Mouse (Mus musculus) heart, postnatal 0 days (tissue): ENCODE data around the gene Fbxo5. TPM values are rescaled to one million over a fixed set of nuclear protein-coding genes. Genes with fewer than 3 reads are reported as not detected.

ENCODE experiments used
- ATAC-seq: fragments of 200-750 bp; cut with Nextera tagmentation; 2 replicates; pipeline ENCODE4 v1.8.0; 2017; ENCODE audit warnings: low read depth, moderate number of reproducible peaks, moderate library complexity; ENCODE audit not compliant: insufficient read depth
- DNase-seq: peaks from one replicate; pipeline ENCODE4 v3.0.0-alpha.2; 2016; ENCODE audit warnings: low spot score
- H3K27ac ChIP-seq: fragments of 300-500 bp; sonication (generic); 2 replicates; pipeline ENCODE4 v1.5.1; 2014; ENCODE audit warnings: low read depth, mild to moderate bottlenecking
- H3K27me3 ChIP-seq: fragments of 300-500 bp; sonication (generic); 2 replicates; pipeline ENCODE4 v1.6.1; 2014; ENCODE audit warnings: low read length, mixed read lengths; ENCODE audit not compliant: control insufficient read depth, insufficient read depth
- H3K36me3 ChIP-seq: fragments of 300-500 bp; sonication (generic); replicated peaks from 2 replicates; pipeline ENCODE4 v1.6.1; 2014; ENCODE audit warnings: low read length, mixed read lengths; ENCODE audit not compliant: control insufficient read depth, insufficient read depth
- H3K4me1 ChIP-seq: fragments of 300-500 bp; sonication (generic); 2 replicates; pipeline ENCODE4 v1.6.1; 2014; ENCODE audit warnings: antibody characterized with exemption; ENCODE audit not compliant: control insufficient read depth, insufficient read depth
- H3K4me2 ChIP-seq: fragments of 300-500 bp; sonication (generic); 2 replicates; pipeline ENCODE4 v1.6.1; 2014; ENCODE audit warnings: low read depth, mild to moderate bottlenecking, low read length, moderate library complexity
- H3K4me3 ChIP-seq: fragments of 300-500 bp; sonication (generic); 2 replicates; pipeline ENCODE4 v1.5.1; 2014; ENCODE audit warnings: low read depth, low read length
- H3K9ac ChIP-seq: fragments of 300-500 bp; sonication (generic); replicated peaks from 2 replicates; pipeline ENCODE4 v1.6.1; 2014; ENCODE audit warnings: low read depth, low read length, mixed read lengths
- H3K9me3 ChIP-seq: fragments of 300-500 bp; sonication (generic); replicated peaks from 2 replicates; pipeline ENCODE4 v1.6.1; 2016; ENCODE audit warnings: low read length; ENCODE audit not compliant: control insufficient read depth
- CTCF ChIP-seq: IDR thresholded peaks from 2 replicates; pipeline ENCODE4 v1.5.1; 2016; ENCODE audit warnings: antibody characterized with exemption, control low read depth, low read depth
- EP300 ChIP-seq: IDR thresholded peaks from 2 replicates; pipeline ENCODE4 v1.6.1; 2016; ENCODE audit warnings: antibody characterized with exemption, low read depth
- WGBS: fragments of 180-500 bp; shearing (Covaris S2); extraction: QIAGEN DNeasy Blood & Tissue Kit; methylation state at CpG from one replicate; pipeline ENCODE4 v1.1.7; 2014; 5-methylcytosine and 5-hydroxymethylcytosine counted together
- polyA plus RNA-seq: library from polyadenylated mRNA; unstranded; fragments of >200 nt; fragmentation: Nextera tagmentation; extraction: Ambion mirVana; gene quantifications from 2 replicates; pipeline ENCODE4 v1.2.1, GENCODE M21; 2015
- total RNA-seq: library from RNA; depleted of rRNA; stranded (reverse); fragments of >200 nt; gene quantifications from 2 replicates; pipeline ENCODE4 v1.2.3, GENCODE M21; 2014; ENCODE audit warnings: low replicate concordance

Gene Fbxo5
- total and polyA plus RNA-seq, 2 experiments from 2014 or later, result 11.0 to 12.7 TPM

GRCm38 (mm10) chr10:5813724-5814123 is 8.3 kb upstream of the Fbxo5 start:
- no peak for ATAC-seq
- H3K4me2 ChIP-seq, result no peak overlapping the region
- no peak for DNase-seq
- H3K4me1 ChIP-seq, result no peaks in the 10 kb centered on the region
- no peak overlapping the region for H3K27ac ChIP-seq
- no peak overlapping the region for H3K9ac ChIP-seq
- H3K9me3 ChIP-seq, result no peaks in the 10 kb centered on the region
- no peak overlapping the region for H3K4me3 ChIP-seq
- 88% methylated on average over 11 of the region's 11 CpGs for WGBS
- H3K27me3 ChIP-seq, result no peaks in the 10 kb centered on the region
- H3K36me3 ChIP-seq, result peaks cover 69% of the 10 kb centered on the region
- TF ChIP-seq CTCF, result no peak
- no peak for TF ChIP-seq EP300

DNA sequence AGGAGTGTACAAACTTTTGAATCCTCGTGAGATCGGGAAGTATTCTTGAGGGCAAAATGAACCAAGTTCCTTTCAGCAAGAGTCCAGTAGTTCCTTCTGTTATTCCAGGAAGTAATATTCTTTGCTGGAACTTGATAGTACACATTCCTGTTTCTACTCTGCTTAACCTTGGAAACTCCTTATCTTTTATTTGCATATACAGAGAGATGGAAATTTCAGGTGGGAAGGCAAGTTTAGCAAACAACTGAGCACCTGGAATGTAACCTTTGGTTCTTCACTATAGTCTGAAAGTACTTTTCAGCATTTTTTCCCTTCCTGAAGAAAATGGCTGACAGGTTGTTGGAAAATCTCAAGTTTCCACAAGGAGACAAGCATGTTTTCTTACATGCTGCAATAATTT is 2.3 kb upstream of the Fbxo5 start:
- no peak overlapping the region for H3K9ac ChIP-seq
- DNase-seq, result no peak
- no peak overlapping the region for H3K4me2 ChIP-seq
- TF ChIP-seq CTCF (no peak), EP300 (no peak)
- 43% methylated on average over 2 of the region's 2 CpGs for WGBS
- H3K36me3 ChIP-seq, result peaks cover 15% of the 10 kb centered on the region
- H3K27ac ChIP-seq, result no peak overlapping the region
- H3K4me3 ChIP-seq, result no peak overlapping the region
- H3K27me3 ChIP-seq, result no peaks in the 10 kb centered on the region
- ATAC-seq, result no peak
- peaks cover 18% of the 10 kb centered on the region for H3K4me1 ChIP-seq
- H3K9me3 ChIP-seq, result no peaks in the 10 kb centered on the region

- Histone ChIP-seq H3K9ac (no peak overlapping the region), H3K4me2 (no peak overlapping the region), H3K9me3 (no peaks in the 10 kb centered on the region), H3K4me3 (no peak overlapping the region), H3K36me3 (peaks cover 10% of the 10 kb centered on the region), H3K27ac (no peak overlapping the region), H3K27me3 (no peaks in the 10 kb centered on the region), H3K4me1 (peaks cover 19% of the 10 kb centered on the region)
- TF ChIP-seq EP300 (no peak), CTCF (no peak)
- WGBS, result 74% methylated on average over 4 of the region's 4 CpGs
- ATAC-seq (no peak), DNase-seq (no peak)
Measured at GRCm38 (mm10) chr10:5806996-5807395, 1.6 kb upstream of the Fbxo5 start.

- DNase-seq, result no peak
- WGBS, result 9% methylated on average over 8 of the region's 8 CpGs
Measured at GRCm38 (mm10) chr10:5806416-5806815, 1.0 kb upstream of the Fbxo5 start.

GRCm38 (mm10) chr10:5805731-5806307 is 419 bp upstream of the Fbxo5 start:
- peak; percentile 98 for DNase-seq
- Histone ChIP-seq H3K4me1 (peaks cover 19% of the 10 kb centered on the region), H3K27ac (peak overlapping the region; percentile 85), H3K27me3 (no peaks in the 10 kb centered on the region), H3K4me3 (peak overlapping the region; percentile 77), H3K9me3 (no peaks in the 10 kb centered on the region), H3K36me3 (peaks cover 14% of the 10 kb centered on the region), H3K9ac (peak overlapping the region; percentile 53), H3K4me2 (peak overlapping the region; percentile 74)
- no peak for TF ChIP-seq CTCF
- peak; percentile 54; the same call in 1 of the 2 replicates for TF ChIP-seq EP300
- peak; percentile 94 for ATAC-seq
- under 1% methylated on average over 43 of the region's 43 CpGs for WGBS

More at GRCm38 (mm10) chr10:5806416-5806815, 1.0 kb upstream of the Fbxo5 start:
- Histone ChIP-seq H3K4me2 (peak overlapping the region; percentile 74), H3K36me3 (peaks cover 11% of the 10 kb centered on the region), H3K9ac (peak overlapping the region; percentile 53), H3K4me1 (peaks cover 19% of the 10 kb centered on the region), H3K27me3 (no peaks in the 10 kb centered on the region), H3K9me3 (no peaks in the 10 kb centered on the region), H3K4me3 (peak overlapping the region; percentile 77), H3K27ac (peak overlapping the region; percentile 84)
- no peak for ATAC-seq
- no peak for TF ChIP-seq EP300
- TF ChIP-seq CTCF, result no peak

DNA sequence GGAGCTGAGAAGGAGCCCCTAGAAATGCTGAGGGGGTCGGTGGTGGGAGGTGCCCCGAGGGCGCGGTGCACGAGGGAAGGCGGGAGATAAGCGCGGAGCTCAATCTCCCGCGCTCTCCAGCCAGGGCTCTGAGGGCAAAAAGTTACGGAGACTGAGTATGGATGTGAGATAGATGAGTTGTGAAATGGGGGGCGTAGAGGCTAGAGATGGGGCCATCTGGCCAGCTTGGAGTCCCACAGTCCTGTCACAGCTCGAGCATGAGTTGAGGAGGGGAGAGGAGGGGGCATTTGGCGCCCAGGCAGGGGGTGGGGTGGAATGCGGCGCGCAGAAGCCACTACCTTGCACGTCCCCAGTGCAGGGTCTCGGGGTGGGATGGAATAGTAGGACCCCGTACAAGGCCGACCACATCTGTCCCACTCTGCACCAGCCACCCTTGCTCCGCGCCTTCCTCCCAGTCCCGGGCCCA is 676 bp downstream of the Fbxo5 start:
- H3K4me3 ChIP-seq, result peak overlapping the region; percentile 77
- peak overlapping the region; percentile 63 for H3K27ac ChIP-seq
- no peak for DNase-seq
- under 1% methylated on average over 23 of the region's 24 CpGs for WGBS
- no peaks in the 10 kb centered on the region for H3K27me3 ChIP-seq
- no peaks in the 10 kb centered on the region for H3K9me3 ChIP-seq
- ATAC-seq, result no peak
- peak overlapping the region; percentile 57 for H3K9ac ChIP-seq
- H3K4me1 ChIP-seq, result peaks cover 19% of the 10 kb centered on the region
- H3K4me2 ChIP-seq, result peak overlapping the region; percentile 99
- H3K36me3 ChIP-seq, result peaks cover 25% of the 10 kb centered on the region
- TF ChIP-seq EP300, result no peak
- no peak for TF ChIP-seq CTCF
